9 mouse cellular contexts compared by ENCODE assay signal in genomic region chr2:134673604-134674003, GRCm38 (mm10). TPM values are rescaled to one million over a fixed set of nuclear protein-coding genes. Genes with fewer than 3 reads are reported as not detected.
A peak's percentile ranks its signal among the peaks of the same experiment; 100 is the strongest.
DNase-seq lines count a peak whose midpoint lies in the region; ATAC-seq and TF ChIP-seq lines count a peak whose summit lies in the region.
"Had no signal": no experiment of that assay in that cellular context is flagged by ENCODE, and none has a peak within 500 bp of the region (broad histone marks: within the 10 kb centered on the region; RNA-seq: fewer than 3 reads in every experiment).

No protein-coding gene starts in this region.

- WGBS in kidney, adult 2 months: 80% methylated on average over 5 of the region's 5 CpGs
- 75% methylated on average over 5 of the region's 5 CpGs for WGBS in kidney, embryonic 14.5 days
- 61% methylated on average over 5 of the region's 5 CpGs for WGBS in liver, embryonic 13.5 days (ENCODE audit: insufficient replicate concordance)

- no peaks in the 10 kb centered on the region for H3K36me3 ChIP-seq in kidney, adult 2 months (ENCODE audit: control insufficient read depth, insufficient read depth, low read length)
- no peaks in the 10 kb centered on the region for H3K36me3 ChIP-seq in kidney, embryonic 14.5 days (ENCODE audit: control insufficient read depth, insufficient read depth, low read length)
- no peaks in the 10 kb centered on the region for H3K36me3 ChIP-seq in ES-Bruce4 (ENCODE audit: control insufficient read depth, insufficient read depth, low read length, poor library complexity, severe bottlenecking)
- H3K36me3 ChIP-seq in liver, embryonic 13.5 days: no peaks in the 10 kb centered on the region

- no peak for TF ChIP-seq EP300 in ES-Bruce4 (IDR thresholded peaks at IDR 0.05; ENCODE audit: insufficient read depth, low read depth, low read length)

- ATAC-seq in kidney, embryonic 14.5 days (ENCODE audit: low FRiP score, low TSS enrichment): no peak
- no peak; the same call in 1 of the 2 replicates for ATAC-seq in liver, embryonic 13.5 days (ENCODE audit: low read depth)
- ATAC-seq in monocyte, adult 5-6 weeks (replicated peaks; ENCODE audit: insufficient number of reproducible peaks, low FRiP score, low TSS enrichment, poor library complexity, severe bottlenecking): no peak

- no peaks in the 10 kb centered on the region for H3K4me1 ChIP-seq in kidney, adult 2 months (ENCODE audit: control insufficient read depth, insufficient read depth, low read length)
- H3K4me1 ChIP-seq in kidney, embryonic 14.5 days (ENCODE audit: control insufficient read depth, insufficient read depth, low read length): no peaks in the 10 kb centered on the region
- no peaks in the 10 kb centered on the region for H3K4me1 ChIP-seq in ES-Bruce4 (ENCODE audit: control insufficient read depth, insufficient read depth, low read length)
- H3K4me1 ChIP-seq in liver, embryonic 13.5 days (replicated peaks): no peaks in the 10 kb centered on the region

- no peaks in the 10 kb centered on the region for H3K9me3 ChIP-seq in kidney, embryonic 14.5 days (ENCODE audit: control insufficient read depth, low read length)
- no peaks in the 10 kb centered on the region for H3K9me3 ChIP-seq in ES-Bruce4 (replicated peaks; ENCODE audit: control insufficient read depth, insufficient read depth, low read length, poor library complexity, severe bottlenecking)
- H3K9me3 ChIP-seq in liver, embryonic 13.5 days (replicated peaks): no peaks in the 10 kb centered on the region

- no peak overlapping the region for H3K27ac ChIP-seq in kidney, adult 2 months (ENCODE audit: insufficient read depth, low read depth, low read length)
- no peak overlapping the region for H3K27ac ChIP-seq in kidney, embryonic 14.5 days (ENCODE audit: low read depth, low read length)
- H3K27ac ChIP-seq in ES-Bruce4 (ENCODE audit: insufficient read depth, low read length): no peak overlapping the region
- no peak overlapping the region for H3K27ac ChIP-seq in liver, embryonic 13.5 days
- H3K27ac ChIP-seq: macrophage had no signal

- DNase-seq in kidney, adult 2 months: peak; percentile 47
- DNase-seq in adrenal gland, postnatal 36 days: peak; percentile 31 to 50
- DNase-seq in forelimb bud, embryonic 11.5 days (ENCODE audit: low read depth, low spot score): peak; percentile 43
- DNase-seq in liver, embryonic 13.5 days: peak; percentile 37
- DNase-seq in spleen, adult 12 weeks (ENCODE audit: low spot score): peak; percentile 40

- TF ChIP-seq POLR2A in kidney, adult 2 months (IDR thresholded peaks at IDR 0.05; ENCODE audit: low read depth, low read length): no peak
- TF ChIP-seq POLR2A in ES-Bruce4 (IDR thresholded peaks at IDR 0.05; ENCODE audit: insufficient read depth, low read length): no peak

- H3K4me3 ChIP-seq in kidney, adult 2 months (ENCODE audit: insufficient read depth, low read depth, low read length): no peak overlapping the region
- H3K4me3 ChIP-seq in kidney, embryonic 14.5 days (ENCODE audit: low read length): no peak overlapping the region
- no peak overlapping the region for H3K4me3 ChIP-seq in ES-Bruce4 (ENCODE audit: low read depth, low read length)
- no peak overlapping the region for H3K4me3 ChIP-seq in liver, embryonic 13.5 days (replicated peaks)

- no peak overlapping the region for H3K9ac ChIP-seq in kidney, embryonic 14.5 days (ENCODE audit: low read depth, low read length)
- no peak overlapping the region for H3K9ac ChIP-seq in ES-Bruce4 (ENCODE audit: low read depth, poor library complexity, severe bottlenecking)
- no peak overlapping the region for H3K9ac ChIP-seq in liver, embryonic 13.5 days

- H3K4me2 ChIP-seq in kidney, embryonic 14.5 days (replicated peaks; ENCODE audit: low read depth, low read length): no peak overlapping the region
- H3K4me2 ChIP-seq in liver, embryonic 13.5 days: no peak overlapping the region

- peak; percentile 66 for TF ChIP-seq CTCF in kidney, adult 2 months (conservative IDR thresholded peaks at IDR 0.05; ENCODE audit: insufficient read depth, insufficient read length, low read depth, low read length)
- TF ChIP-seq CTCF in ES-Bruce4 (IDR thresholded peaks at IDR 0.05; ENCODE audit: low read depth, low read length): peak; percentile 57

- H3K27me3 ChIP-seq in kidney, adult 2 months (replicated peaks; ENCODE audit: control insufficient read depth, insufficient read depth, low read length): no peaks in the 10 kb centered on the region
- no peaks in the 10 kb centered on the region for H3K27me3 ChIP-seq in kidney, embryonic 14.5 days (ENCODE audit: control insufficient read depth, insufficient read depth, low read length)
- no peaks in the 10 kb centered on the region for H3K27me3 ChIP-seq in ES-Bruce4 (ENCODE audit: control insufficient read depth, insufficient read depth, low read length, poor library complexity, severe bottlenecking)
- H3K27me3 ChIP-seq in liver, embryonic 13.5 days: no peaks in the 10 kb centered on the region

RNA-seq across cellular contexts. Expression of gene Tmx4, which starts 29.7 kb away (rescaled TPM):
- polyA plus RNA-seq in kidney, adult 2 months (2012; rRNA removed): 4.5 and 6.2 TPM in 2 replicates
- 12.7 and 26.8 TPM in 2 replicates for polyA plus RNA-seq in kidney, embryonic 14.5 days (2014; fragmentation: Nextera tagmentation; extraction: Ambion mirVana)
- 10.7 and 11.4 TPM in 2 replicates for polyA plus RNA-seq in ES-Bruce4 (2011; ENCODE audit: insufficient read depth, insufficient read length, low read depth, missing spikeins)
- total RNA-seq in adrenal gland, postnatal 36 days (2021): 10 to 100 TPM; 34.3 to 42.4 TPM
- polyA plus RNA-seq in liver, embryonic 13.5 days (2015; fragmentation: Nextera tagmentation; extraction: Ambion mirVana): 7.6 and 10.1 TPM in 2 replicates
- 36.6 to 47.6 TPM (median 41.2 TPM) in 3 replicates for total RNA-seq in monocyte, adult 5-6 weeks (2017)
